Comparison of ENCODE assay signal across 21 mouse cellular contexts in genomic region chr5:141014216-141014615, GRCm38 (mm10). TPM values are rescaled to one million over a fixed set of nuclear protein-coding genes. Genes with fewer than 3 reads are reported as not detected.
DNase-seq lines count a peak whose midpoint lies in the region; ATAC-seq lines count a peak whose summit lies in the region.
"Had no signal": no experiment of that assay in that cellular context is flagged by ENCODE, and none has a peak within 500 bp of the region (broad histone marks: within the 10 kb centered on the region; RNA-seq: fewer than 3 reads in every experiment).

No protein-coding gene starts in this region.

- no peak for ATAC-seq in kidney, embryonic 16.5 days (ENCODE audit: low FRiP score, low TSS enrichment)
- ATAC-seq in common myeloid progenitor, adult 5-6 weeks (replicated peaks; ENCODE audit: low read depth, poor library complexity, severe bottlenecking): peak; percentile 58
- peak; percentile 73 for ATAC-seq in megakaryocyte progenitor cell, adult 5-6 weeks (replicated peaks; ENCODE audit: poor library complexity)
- no peak for ATAC-seq in midbrain, embryonic 16.5 days
- no peak for ATAC-seq in frontal cortex, adult (ENCODE audit: low TSS enrichment)
- ATAC-seq: forebrain, embryonic 14.5 days; inflammation-experienced regulatory T-cells, adult 6 months; lung, postnatal 0 days had no signal

- H3K36me3 ChIP-seq in kidney, embryonic 16.5 days (ENCODE audit: insufficient read depth, low read length): no peaks in the 10 kb centered on the region
- H3K36me3 ChIP-seq in midbrain, embryonic 16.5 days (ENCODE audit: control insufficient read depth, insufficient read depth, low read length): no peaks in the 10 kb centered on the region
- H3K36me3 ChIP-seq: liver, embryonic 13.5 days had no signal

- no peak overlapping the region for H3K27ac ChIP-seq in kidney, embryonic 16.5 days (ENCODE audit: low read length)
- H3K27ac ChIP-seq in midbrain, embryonic 16.5 days (ENCODE audit: low read length): no peak overlapping the region
- H3K27ac ChIP-seq: gastrocnemius, adult 2 months; heart, adult 2 months; liver, embryonic 13.5 days had no signal

- no peak overlapping the region for H3K4me2 ChIP-seq in kidney, embryonic 16.5 days (replicated peaks; ENCODE audit: low read depth, low read length)
- H3K4me2 ChIP-seq in midbrain, embryonic 16.5 days (ENCODE audit: low read length): no peak overlapping the region
- H3K4me2 ChIP-seq: liver, embryonic 13.5 days; midbrain, embryonic 11.5 days had no signal

- WGBS in kidney, embryonic 16.5 days: 88% methylated on average over 6 of the region's 6 CpGs
- WGBS in midbrain, embryonic 16.5 days: 96% methylated on average over 6 of the region's 6 CpGs

- no peak overlapping the region for H3K9ac ChIP-seq in kidney, embryonic 16.5 days (replicated peaks; ENCODE audit: low read length)
- no peak overlapping the region for H3K9ac ChIP-seq in midbrain, embryonic 16.5 days (ENCODE audit: low read depth, low read length)
- H3K9ac ChIP-seq: liver, embryonic 13.5 days had no signal

- H3K9me3 ChIP-seq in kidney, embryonic 16.5 days (ENCODE audit: low read length): no peaks in the 10 kb centered on the region
- H3K9me3 ChIP-seq in midbrain, embryonic 16.5 days (replicated peaks; ENCODE audit: control insufficient read depth, low read length, poor library complexity, severe bottlenecking): no peaks in the 10 kb centered on the region
- H3K9me3 ChIP-seq: liver, embryonic 13.5 days had no signal

- peak; percentile 14 for DNase-seq in kidney, adult 9 months
- peak; percentile 81 for DNase-seq in A20 (ENCODE audit: low read depth, low spot score)
- DNase-seq in embryo, embryonic 9.5 days (ENCODE audit: extremely low spot score): no peak
- DNase-seq: adrenal gland, postnatal 36 days; cerebellum, postnatal 14 days; gastrocnemius, adult 2 months; kidney, adult 8-10 months; liver, embryonic 13.5 days; right cerebral cortex, postnatal 14 days; thymus, adult 2 months had no signal

- H3K4me3 ChIP-seq in kidney, embryonic 16.5 days (ENCODE audit: low read length): no peak overlapping the region
- no peak overlapping the region for H3K4me3 ChIP-seq in midbrain, embryonic 16.5 days (ENCODE audit: low read depth, low read length)
- H3K4me3 ChIP-seq: erythroblast, embryonic 14.5 days; gastrocnemius, adult 2 months; heart, adult 2 months; liver, embryonic 13.5 days had no signal

- H3K27me3 ChIP-seq in kidney, embryonic 16.5 days (ENCODE audit: insufficient read depth, low read length): no peaks in the 10 kb centered on the region
- H3K27me3 ChIP-seq in midbrain, embryonic 16.5 days (ENCODE audit: control insufficient read depth, insufficient read depth, low read depth, low read length): no peaks in the 10 kb centered on the region
- H3K27me3 ChIP-seq: liver, embryonic 13.5 days had no signal

- H3K4me1 ChIP-seq in kidney, embryonic 16.5 days (ENCODE audit: insufficient read depth, low read length): no peaks in the 10 kb centered on the region
- no peaks in the 10 kb centered on the region for H3K4me1 ChIP-seq in midbrain, embryonic 16.5 days (ENCODE audit: control insufficient read depth, insufficient read depth, low read length)
- H3K4me1 ChIP-seq: liver, embryonic 13.5 days had no signal

RNA-seq across cellular contexts. Expression of gene Card11, which starts 13.8 kb away (rescaled TPM):
- polyA plus RNA-seq in kidney, embryonic 16.5 days (2015; fragmentation: Nextera tagmentation; extraction: Ambion mirVana): 0.08 and 0.27 TPM in 2 replicates
- 1.4 and 1.8 TPM in 2 replicates for total RNA-seq in common myeloid progenitor, adult 5-6 weeks (2017)
- 0.20 and 0.32 TPM in 2 replicates for total RNA-seq in megakaryocyte progenitor cell, adult 5-6 weeks (2015)
- total RNA-seq in megakaryocyte progenitor cell, adult 5-6 weeks (2017): 0.17 and 0.20 TPM in 2 replicates
- 0.11 TPM in 1 of 2 replicates, not detected in the other for polyA plus RNA-seq in midbrain, embryonic 16.5 days (2015; fragmentation: Nextera tagmentation; extraction: Ambion mirVana)
- polyA plus RNA-seq: forebrain, embryonic 14.5 days; midbrain, embryonic 11.5 days had no signal

Comparison
In these comparisons a context has a peak if more than half of its experiments do, and no peak if none do; other contexts are left out.
1. ATAC-seq: peak in common myeloid progenitor, adult 5-6 weeks (single experiment) and megakaryocyte progenitor cell, adult 5-6 weeks (single experiment); none in kidney, embryonic 16.5 days (single experiment), midbrain, embryonic 16.5 days (single experiment) and frontal cortex, adult (single experiment).